Mouse (Mus musculus) MN1 (cell line): ENCODE measurements around the gene Prkcb.
"Not testable (repeated sequence)": the region's sequence is repeated elsewhere in the genome, so short reads cannot be mapped to it uniquely, and the experiment has no call there.

Experiments used
- DNase-seq: peaks from one replicate; pipeline ENCODE4 v3.0.0-alpha.2; 2016; ENCODE audit warnings: low spot score

Gene Prkcb

GRCm38 (mm10) chr7:122288605-122289242, at the start of gene Prkcb:
Gene Prkcb, plus strand, starts transcription at chr7:122288751.
- DNase-seq, result no peak

GRCm38 (mm10) chr7:122238939-122239338, 49.6 kb upstream of the Prkcb start:
- DNase-seq, result no peak

- DNase-seq, result no peak
Observed at GRCm38 (mm10) chr7:122240413-122241119, 48.0 kb upstream of the Prkcb start.

GRCm38 (mm10) chr7:122242260-122242659, 46.3 kb upstream of the Prkcb start:
- peak; percentile 37 for DNase-seq

- not testable (repeated sequence) for DNase-seq
Observed at GRCm38 (mm10) chr7:122242744-122243143, 45.8 kb upstream of the Prkcb start.

- DNase-seq, result no peak
Observed at GRCm38 (mm10) chr7:122244166-122244565, 44.4 kb upstream of the Prkcb start.

GRCm38 (mm10) chr7:122244584-122244983, 44.0 kb upstream of the Prkcb start:
- no peak for DNase-seq

GRCm38 (mm10) chr7:122245976-122246375, 42.6 kb upstream of the Prkcb start:
- no peak for DNase-seq

- no peak for DNase-seq
Observed at GRCm38 (mm10) chr7:122247254-122247864, 41.2 kb upstream of the Prkcb start.

GRCm38 (mm10) chr7:122249321-122249821, 39.2 kb upstream of the Prkcb start:
- no peak for DNase-seq

GRCm38 (mm10) chr7:122251197-122252011, 37.1 kb upstream of the Prkcb start:
- peak; percentile 30 for DNase-seq

- no peak for DNase-seq
Observed at GRCm38 (mm10) chr7:122256722-122257121, 31.8 kb upstream of the Prkcb start.

GRCm38 (mm10) chr7:122258521-122258920, 30.0 kb upstream of the Prkcb start:
- DNase-seq, result no peak

- no peak for DNase-seq
Observed at GRCm38 (mm10) chr7:122260055-122260602, 28.4 kb upstream of the Prkcb start.

GRCm38 (mm10) chr7:122268983-122269486, 19.5 kb upstream of the Prkcb start:
- DNase-seq, result no peak

GRCm38 (mm10) chr7:122272334-122272733, 16.2 kb upstream of the Prkcb start:
- no peak for DNase-seq

- DNase-seq, result no peak
Observed at GRCm38 (mm10) chr7:122279580-122279979, 9.0 kb upstream of the Prkcb start.

- DNase-seq, result no peak
Observed at GRCm38 (mm10) chr7:122280334-122280733, 8.2 kb upstream of the Prkcb start.

- no peak for DNase-seq
Observed at GRCm38 (mm10) chr7:122282584-122282983, 6.0 kb upstream of the Prkcb start.

GRCm38 (mm10) chr7:122287217-122287616, 1.3 kb upstream of the Prkcb start:
- no peak for DNase-seq

GRCm38 (mm10) chr7:122289243-122290111, 926 bp downstream of the Prkcb start:
- no peak for DNase-seq
